Mouse (Mus musculus) G1E (cell line): ENCODE data around the gene Grik5. TPM values are rescaled to one million over a fixed set of nuclear protein-coding genes. Genes with fewer than 3 reads are reported as not detected.

Source experiments
- ATAC-seq: 2 replicates; pipeline ENCODE4 v1.8.0; 2016; ENCODE audit warnings: mild to moderate bottlenecking; ENCODE audit not compliant: insufficient number of reproducible peaks, poor library complexity, low FRiP score, severe bottlenecking; ENCODE audit errors: extremely low read depth
- DNase-seq: peaks from one replicate; pipeline ENCODE4 v3.0.0; 2012; ENCODE audit warnings: low spot score
- H3K27me3 ChIP-seq: 2 replicates; pipeline ENCODE4 v1.6.1; 2012; ENCODE audit warnings: mild to moderate bottlenecking, low read length, inconsistent platforms; ENCODE audit not compliant: insufficient read depth
- H3K36me3 ChIP-seq: replicated peaks from 2 replicates; pipeline ENCODE3; 2012; ENCODE audit warnings: mild to moderate bottlenecking, inconsistent platforms
- H3K4me1 ChIP-seq: 2 replicates; pipeline ENCODE4 v1.6.1; 2012; ENCODE audit warnings: low read depth, low read length, inconsistent platforms, mixed read lengths; ENCODE audit not compliant: insufficient read depth
- H3K4me3 ChIP-seq: 2 replicates; pipeline ENCODE4 v1.5.1; 2012; ENCODE audit warnings: low read depth, mild to moderate bottlenecking, inconsistent platforms, low read length, moderate library complexity, mixed read lengths
- H3K9me3 ChIP-seq: replicated peaks from 2 replicates; pipeline ENCODE4 v1.6.1; 2012; ENCODE audit warnings: inconsistent platforms
- CTCF ChIP-seq: IDR thresholded peaks from 2 replicates; pipeline ENCODE4 v1.5.1; 2012; ENCODE audit warnings: low read depth, low read length, inconsistent platforms, mixed read lengths
- GATA1 ChIP-seq: IDR thresholded peaks from 2 replicates; pipeline ENCODE4 v1.6.1; 2012; ENCODE audit warnings: borderline replicate concordance, low read length, inconsistent platforms, mixed read lengths
- GATA2 ChIP-seq: IDR thresholded peaks from 2 replicates; pipeline ENCODE4 v1.6.1; 2012; ENCODE audit warnings: low read depth, low read length, inconsistent platforms, borderline replicate concordance
- POLR2AphosphoS5 ChIP-seq: IDR thresholded peaks from 2 replicates; pipeline ENCODE4 v1.6.1; 2012; ENCODE audit warnings: low read depth, low read length, inconsistent platforms; ENCODE audit not compliant: insufficient replicate concordance
- TAL1 ChIP-seq: conservative IDR thresholded peaks from 2 replicates; pipeline ENCODE4 v1.6.1; 2012; ENCODE audit warnings: low read depth, low read length, inconsistent platforms, mixed read lengths
- polyA plus RNA-seq: library from polyadenylated mRNA; stranded (reverse); fragments of >175 nt; gene quantifications from 2 replicates; pipeline ENCODE4 v1.2.3, GENCODE M21; 2012
- total RNA-seq, 2 experiments: library from RNA; stranded (forward) in 1 of 2; stranded (reverse) in 1 of 2; fragments of 200-1000 nt in 1 of 2; fragments of >200 nt in 1 of 2; fragmentation: Nextera tagmentation in 1 of 2; gene quantifications; 2 replicates each; pipeline ENCODE4 v1.2.3; 2014 to 2017

The Grik5 gene
- total RNA-seq (2014; fragmentation: Nextera tagmentation) (168 and 198 TPM in 2 replicates), total RNA-seq (2017) (75.9 and 91.3 TPM in 2 replicates), polyA plus RNA-seq (85.8 and 94.6 TPM in 2 replicates)

DNA sequence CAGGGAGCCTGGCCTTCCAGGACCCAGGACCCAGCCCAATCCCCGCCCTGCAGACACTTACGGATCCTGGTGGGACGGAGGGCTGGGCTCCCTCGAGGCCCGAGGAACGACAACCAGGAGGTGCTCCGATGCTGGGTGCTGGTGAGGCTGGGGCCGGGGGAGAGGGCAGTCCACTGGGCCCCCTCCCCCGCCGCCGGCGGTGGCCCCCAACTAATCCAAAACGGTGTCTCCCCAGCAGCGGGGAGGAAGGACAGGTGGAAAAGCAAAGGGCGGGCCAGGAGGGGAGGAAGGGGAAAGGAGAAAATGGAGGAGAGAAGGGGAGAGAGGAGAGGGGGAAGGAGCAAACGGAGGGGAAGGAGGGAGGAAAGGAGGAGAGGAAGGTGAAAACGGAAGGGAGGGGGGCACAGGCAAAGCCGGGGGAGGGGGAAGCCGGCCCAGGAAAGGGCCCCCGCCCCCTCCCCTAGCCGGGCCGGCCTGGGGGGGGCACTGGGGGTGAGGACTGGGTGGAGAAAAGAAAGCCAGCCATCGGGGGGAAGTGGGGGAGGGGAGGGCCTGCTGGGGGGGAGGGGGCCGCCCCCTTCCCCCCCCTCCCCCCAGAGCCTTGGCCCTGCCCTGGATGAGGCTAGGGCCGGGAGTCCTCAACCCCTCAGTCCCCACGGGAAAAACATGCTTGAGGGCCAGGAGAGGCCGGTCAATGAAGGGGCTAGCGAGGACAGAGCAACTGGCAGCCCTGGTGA, at the start of gene Grik5, which contains the start of gene Zfp574:
Gene Grik5, minus strand, starts transcription at position 368 of the 737 bp plus-strand sequence.
Gene Zfp574, plus strand, starts transcription at position 589 of the 737 bp plus-strand sequence.
- Histone ChIP-seq H3K9me3 (no peaks in the 10 kb centered on the region), H3K36me3 (peaks cover 47% of the 10 kb centered on the region), H3K4me1 (peaks cover 86% of the 10 kb centered on the region), H3K4me3 (peak within 1 kb of the TSS; percentile 82), H3K27me3 (no peaks in the 10 kb centered on the region)
- no peak for ATAC-seq
- no peak for TF ChIP-seq CTCF
- TF ChIP-seq TAL1, result no peak
- no peak for TF ChIP-seq GATA1
- TF ChIP-seq POLR2AphosphoS5, result no peak
- no peak for TF ChIP-seq GATA2
- DNase-seq, result peak; percentile 72

DNA sequence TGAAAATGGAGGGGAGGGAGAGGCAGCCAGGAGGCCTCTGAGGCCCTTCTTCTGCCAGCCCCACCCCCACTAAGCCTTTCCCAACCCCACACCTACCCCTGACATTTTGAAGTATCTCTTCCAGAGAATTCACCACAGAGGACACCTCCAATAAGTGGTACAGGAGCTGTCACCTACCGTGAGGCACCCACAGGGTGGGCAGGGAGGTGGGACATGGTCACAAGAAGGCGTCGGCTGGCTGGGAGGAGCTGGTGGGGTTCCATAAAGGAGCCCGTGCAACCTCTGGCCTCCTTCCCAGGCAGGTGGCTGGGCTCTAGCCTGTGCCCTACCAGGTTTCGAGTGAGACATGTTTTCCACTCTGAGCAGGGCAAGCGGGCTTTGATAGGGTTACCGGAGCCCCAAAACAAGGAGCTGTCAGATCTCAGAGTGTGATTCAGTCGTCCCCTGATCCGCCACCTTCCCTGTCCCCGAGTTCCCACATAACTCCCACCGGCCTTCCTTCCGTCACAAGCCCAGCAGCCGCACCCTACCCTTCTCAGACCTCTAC, 49.2 kb upstream of the Grik5 start:
- H3K36me3 ChIP-seq, result no peaks in the 10 kb centered on the region
- H3K9me3 ChIP-seq, result no peaks in the 10 kb centered on the region
- H3K4me1 ChIP-seq, result no peaks in the 10 kb centered on the region
- peaks cover 18% of the 10 kb centered on the region; the same call in 1 of the 2 replicates for H3K27me3 ChIP-seq
- ATAC-seq, result no peak
- DNase-seq, result no peak
- TF ChIP-seq POLR2AphosphoS5 (no peak), GATA1 (no peak), GATA2 (no peak), CTCF (no peak), TAL1 (no peak)
- H3K4me3 ChIP-seq, result no peak overlapping the region

DNA sequence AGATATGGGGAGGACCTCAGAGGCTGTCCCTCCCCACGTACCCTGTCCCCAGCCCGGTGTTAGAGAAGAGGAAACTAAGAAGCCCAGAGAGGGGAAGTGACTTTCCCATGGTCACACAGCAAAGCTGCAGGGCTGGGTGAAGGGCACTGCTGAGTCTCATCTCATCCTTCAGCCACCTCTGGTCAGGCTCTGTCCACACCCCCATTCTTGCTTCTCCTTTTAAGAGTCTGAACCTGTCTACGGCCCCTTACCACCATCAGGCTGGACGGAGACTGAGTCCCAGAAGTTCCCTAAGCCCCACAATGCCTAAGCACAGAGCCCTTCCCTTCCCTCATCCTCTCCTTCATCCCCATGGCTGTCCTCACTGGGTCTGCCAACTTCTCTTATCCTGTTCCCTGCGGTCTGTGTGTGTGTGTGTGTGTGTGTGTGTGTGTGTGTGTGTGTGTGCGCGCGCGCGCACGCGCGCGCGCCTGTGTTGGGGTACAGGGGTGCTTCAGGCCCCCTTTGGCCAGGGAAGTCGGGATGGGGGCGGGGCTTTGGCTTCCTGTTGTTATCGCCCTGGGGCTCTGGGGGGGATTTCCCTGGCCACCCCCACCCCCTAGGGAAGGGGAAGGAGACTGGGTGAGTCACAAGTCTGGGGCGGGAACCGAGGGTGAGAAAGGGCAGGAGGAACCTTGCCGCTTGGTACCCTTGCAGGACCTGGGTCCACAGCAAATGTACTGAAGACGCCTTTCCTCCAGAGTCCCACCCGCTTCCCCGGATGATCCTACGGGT, 48.1 kb upstream of the Grik5 start:
- Histone ChIP-seq H3K9me3 (no peaks in the 10 kb centered on the region), H3K27me3 (peaks cover 18% of the 10 kb centered on the region; the same call in 1 of the 2 replicates), H3K36me3 (no peaks in the 10 kb centered on the region), H3K4me1 (no peaks in the 10 kb centered on the region), H3K4me3 (no peak overlapping the region)
- no peak for ATAC-seq
- no peak for DNase-seq
- TF ChIP-seq GATA2 (no peak), CTCF (no peak), TAL1 (no peak), GATA1 (no peak), POLR2AphosphoS5 (no peak)

DNA sequence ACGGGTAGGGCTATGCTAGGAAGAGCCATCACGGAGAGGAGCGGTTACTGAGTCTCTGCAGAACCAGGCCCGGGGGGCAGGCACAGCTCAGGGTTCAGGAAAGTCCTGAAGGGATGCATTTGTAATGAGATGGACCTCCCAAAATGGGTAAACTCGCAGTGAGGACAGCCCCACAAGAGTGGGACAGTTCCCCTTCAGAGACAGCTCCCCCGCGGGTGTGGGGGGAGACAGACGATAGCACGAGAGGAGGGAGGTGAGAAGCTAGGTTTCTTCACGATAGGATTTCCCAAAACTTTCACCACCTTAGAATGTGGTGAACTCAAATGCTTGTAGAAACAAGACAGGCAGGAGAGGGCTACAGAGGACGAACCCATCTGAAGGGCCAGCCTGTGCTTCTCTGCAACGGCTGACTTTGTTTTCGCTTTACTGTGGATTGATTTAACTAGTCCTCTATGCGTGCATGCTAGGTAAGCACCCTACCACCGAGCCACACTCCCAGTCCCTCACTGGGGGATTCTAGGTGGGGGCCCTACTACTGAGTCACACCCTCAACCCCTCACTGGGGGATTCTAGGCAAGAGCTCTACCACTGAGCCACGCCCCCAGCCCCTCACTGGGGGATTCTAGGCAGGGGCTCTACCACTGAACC, 40.9 kb upstream of the Grik5 start:
- Histone ChIP-seq H3K9me3 (no peaks in the 10 kb centered on the region), H3K27me3 (peaks cover 16% of the 10 kb centered on the region; the same call in 1 of the 2 replicates), H3K4me1 (peaks cover 7% of the 10 kb centered on the region), H3K4me3 (no peak overlapping the region), H3K36me3 (no peaks in the 10 kb centered on the region)
- ATAC-seq (no peak), DNase-seq (no peak)
- TF ChIP-seq CTCF (no peak), TAL1 (no peak), GATA1 (no peak), POLR2AphosphoS5 (no peak), GATA2 (no peak)

DNA sequence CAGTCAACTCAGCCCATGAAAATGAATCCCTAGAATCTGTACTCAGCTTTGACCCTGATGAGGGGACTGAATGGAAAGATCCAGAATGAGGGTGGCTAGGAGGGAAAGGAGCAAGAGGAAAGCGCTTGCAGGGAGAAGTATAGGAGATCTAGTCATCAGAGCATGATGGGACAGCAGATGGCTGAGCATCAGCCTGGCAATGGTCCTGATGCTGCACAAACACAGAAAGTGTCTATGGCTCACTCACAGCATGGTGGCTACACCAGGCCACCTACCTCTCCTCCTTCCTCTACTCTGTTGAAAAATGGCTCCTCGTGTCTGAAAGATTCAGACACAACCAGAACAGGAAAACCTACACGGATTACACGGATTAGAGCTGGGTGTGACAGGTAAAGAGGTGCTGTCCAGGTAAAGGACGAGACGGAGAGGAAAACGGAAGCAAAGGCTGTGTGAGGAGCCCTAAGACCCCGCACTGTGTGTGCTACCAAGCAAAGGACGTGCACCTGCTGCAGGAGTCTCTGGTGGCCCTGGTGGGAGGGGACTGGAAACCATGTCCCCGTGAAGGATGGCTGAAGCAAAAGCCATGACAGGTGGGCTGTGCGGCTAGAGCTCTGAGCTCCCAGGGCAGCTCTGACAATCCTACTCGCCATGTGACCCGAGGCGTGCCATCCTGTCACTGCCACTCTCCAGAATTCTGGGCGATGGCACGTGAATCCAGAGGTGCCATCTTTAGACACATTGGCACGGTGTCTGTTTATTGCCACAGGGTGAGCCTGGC, 40.2 kb upstream of the Grik5 start:
- TF ChIP-seq GATA1 (no peak), GATA2 (no peak), POLR2AphosphoS5 (no peak), CTCF (no peak), TAL1 (no peak)
- no peaks in the 10 kb centered on the region for H3K36me3 ChIP-seq
- peaks cover 7% of the 10 kb centered on the region for H3K4me1 ChIP-seq
- no peaks in the 10 kb centered on the region for H3K9me3 ChIP-seq
- no peak for ATAC-seq
- H3K4me3 ChIP-seq, result no peak overlapping the region
- H3K27me3 ChIP-seq, result peaks cover 14% of the 10 kb centered on the region; the same call in 1 of the 2 replicates
- no peak for DNase-seq
